Mouse (Mus musculus) midbrain, embryonic 16.5 days (tissue): ENCODE results near the gene Gabpb1. TPM values are rescaled to one million over a fixed set of nuclear protein-coding genes. Genes with fewer than 3 reads are reported as not detected.

Source experiments
- ATAC-seq: fragments of 200-750 bp; cut with Nextera tagmentation; 2 replicates; pipeline ENCODE4 v1.8.0; 2017; ENCODE audit warnings: moderate TSS enrichment
- H3K27ac ChIP-seq: fragments of 300-500 bp; sonication (generic); 2 replicates; pipeline ENCODE4 v1.5.1; 2014; ENCODE audit warnings: mild to moderate bottlenecking, low read length, mixed read lengths
- H3K27me3 ChIP-seq: fragments of 300-500 bp; sonication (generic); 2 replicates; pipeline ENCODE4 v1.6.1; 2014; ENCODE audit warnings: low read depth, low read length, mixed read lengths; ENCODE audit not compliant: control insufficient read depth, insufficient read depth
- H3K36me3 ChIP-seq: fragments of 300-500 bp; sonication (generic); 2 replicates; pipeline ENCODE4 v1.6.1; 2014; ENCODE audit warnings: mild to moderate bottlenecking, low read length, moderate library complexity, mixed read lengths; ENCODE audit not compliant: control insufficient read depth, insufficient read depth
- H3K4me1 ChIP-seq: fragments of 300-500 bp; sonication (generic); 2 replicates; pipeline ENCODE4 v1.6.1; 2014; ENCODE audit warnings: mild to moderate bottlenecking, low read length, mixed read lengths; ENCODE audit not compliant: control insufficient read depth, insufficient read depth
- H3K4me2 ChIP-seq: fragments of 300-500 bp; sonication (generic); 2 replicates; pipeline ENCODE4 v1.6.1; 2014; ENCODE audit warnings: mild to moderate bottlenecking, low read length, mixed read lengths
- H3K4me3 ChIP-seq: fragments of 300-500 bp; sonication (generic); 2 replicates; pipeline ENCODE4 v1.5.1; 2014; ENCODE audit warnings: low read depth, mild to moderate bottlenecking, low read length, moderate library complexity, mixed read lengths
- H3K9ac ChIP-seq: fragments of 300-500 bp; sonication (generic); 2 replicates; pipeline ENCODE4 v1.6.1; 2014; ENCODE audit warnings: low read depth, low read length, mixed read lengths
- H3K9me3 ChIP-seq: fragments of 300-500 bp; sonication (generic); replicated peaks from 2 replicates; pipeline ENCODE4 v1.6.1; 2014; ENCODE audit warnings: mild to moderate bottlenecking, low read length, mixed read lengths; ENCODE audit not compliant: control insufficient read depth, poor library complexity, severe bottlenecking
- WGBS: fragments of 180-500 bp; shearing (Covaris S2); extraction: QIAGEN DNeasy Blood & Tissue Kit; methylation state at CpG from one replicate; pipeline ENCODE4 v1.1.7; 2014; 5-methylcytosine and 5-hydroxymethylcytosine counted together
- polyA plus RNA-seq: library from polyadenylated mRNA; unstranded; fragments of >200 nt; fragmentation: Nextera tagmentation; extraction: Ambion mirVana; gene quantifications from 2 replicates; pipeline ENCODE4 v1.2.1, GENCODE M21; 2015

The Gabpb1 gene
- 39.2 and 43.3 TPM in 2 replicates for polyA plus RNA-seq

DNA sequence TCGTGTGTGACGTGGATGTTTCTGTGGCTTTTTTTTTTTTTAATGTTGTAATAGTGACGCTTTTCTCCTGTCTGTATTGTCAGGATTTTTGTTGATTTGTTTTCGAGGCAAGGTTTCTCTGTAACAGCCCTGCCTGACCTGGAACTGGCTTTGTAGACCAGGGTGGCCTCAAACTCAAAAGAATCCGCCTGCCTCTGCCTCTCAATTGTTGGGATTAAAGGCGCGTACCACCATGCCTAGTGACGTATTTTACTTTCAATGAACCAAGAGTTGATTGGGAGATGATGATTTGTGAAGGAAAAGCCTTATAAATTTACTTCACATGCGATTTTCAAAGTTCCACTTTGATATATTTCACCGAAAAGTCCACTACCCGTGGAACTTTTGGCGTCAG, at the start of gene Gabpb1:
Gene Gabpb1 (minus strand): TSS at position 216 of the 394 bp plus-strand sequence.
- WGBS: 24% methylated on average over 12 of the region's 12 CpGs
- 0 out of 2 replicates have a peak, but pooled peaks cover 3% of the 10 kb centered on the region for H3K9me3 ChIP-seq
- H3K4me2 ChIP-seq: peak within 1 kb of the TSS; percentile 75
- H3K27ac ChIP-seq: peak within 1 kb of the TSS; percentile 100
- no peaks in the 10 kb centered on the region; the same call in 1 of the 2 replicates for H3K36me3 ChIP-seq
- peak within 1 kb of the TSS; percentile 93 for H3K9ac ChIP-seq
- no peaks in the 10 kb centered on the region for H3K27me3 ChIP-seq
- peak within 1 kb of the TSS; percentile 91 for H3K4me3 ChIP-seq
- ATAC-seq: no peak
- H3K4me1 ChIP-seq: peaks cover 40% of the 10 kb centered on the region

DNA sequence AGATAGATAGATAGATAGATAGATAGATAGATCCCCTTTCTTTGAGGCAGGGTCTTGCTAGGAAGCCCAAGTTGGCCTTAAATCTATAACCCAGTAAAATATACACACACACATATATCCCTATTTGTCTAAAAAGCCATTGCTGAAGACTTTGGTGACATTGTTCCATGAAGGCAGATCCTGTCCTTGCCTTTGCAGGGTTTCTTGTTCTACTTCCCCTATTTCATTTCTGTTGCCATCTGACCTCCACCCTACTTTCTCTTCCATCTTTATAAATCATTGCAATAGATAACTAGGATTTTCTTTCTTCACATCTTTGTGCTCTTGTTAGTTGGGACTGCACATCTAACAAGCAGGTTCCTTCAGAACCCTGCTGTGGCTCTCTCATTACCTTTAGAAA, 36.8 kb upstream of the Gabpb1 start:
- H3K27ac ChIP-seq: no peak overlapping the region
- H3K9ac ChIP-seq: no peak overlapping the region
- no peak overlapping the region for H3K4me2 ChIP-seq
- no peaks in the 10 kb centered on the region for H3K36me3 ChIP-seq
- no peak for ATAC-seq
- H3K27me3 ChIP-seq: no peaks in the 10 kb centered on the region
- H3K9me3 ChIP-seq: no peaks in the 10 kb centered on the region
- H3K4me3 ChIP-seq: no peak overlapping the region
- peaks cover 8% of the 10 kb centered on the region for H3K4me1 ChIP-seq

DNA sequence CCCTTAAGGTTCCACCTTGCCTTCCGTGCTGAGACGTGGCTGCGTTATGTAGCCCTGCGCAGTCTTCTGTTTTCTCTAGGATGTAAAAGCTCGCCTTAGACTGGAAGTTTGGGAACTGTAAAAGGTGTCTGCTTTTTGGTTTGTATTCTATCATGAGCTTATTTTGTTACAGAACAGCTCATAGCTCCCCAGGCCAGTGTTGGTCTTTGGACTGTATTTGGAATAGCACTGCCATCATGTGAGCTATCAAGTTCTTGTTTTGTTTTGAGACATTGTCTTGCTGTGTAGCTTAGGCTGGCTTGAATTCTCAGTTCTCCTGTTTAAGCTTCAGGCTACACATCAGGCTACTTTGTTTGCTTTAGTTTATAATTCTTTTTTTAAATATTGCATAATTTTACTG, 36.4 kb upstream of the Gabpb1 start:
- Histone ChIP-seq H3K27ac (no peak overlapping the region), H3K4me1 (peaks cover 10% of the 10 kb centered on the region), H3K4me2 (no peak overlapping the region), H3K9ac (no peak overlapping the region), H3K4me3 (no peak overlapping the region), H3K9me3 (no peaks in the 10 kb centered on the region), H3K27me3 (no peaks in the 10 kb centered on the region), H3K36me3 (no peaks in the 10 kb centered on the region)
- ATAC-seq: no peak
- WGBS: 98% methylated on average over 5 of the region's 5 CpGs

DNA sequence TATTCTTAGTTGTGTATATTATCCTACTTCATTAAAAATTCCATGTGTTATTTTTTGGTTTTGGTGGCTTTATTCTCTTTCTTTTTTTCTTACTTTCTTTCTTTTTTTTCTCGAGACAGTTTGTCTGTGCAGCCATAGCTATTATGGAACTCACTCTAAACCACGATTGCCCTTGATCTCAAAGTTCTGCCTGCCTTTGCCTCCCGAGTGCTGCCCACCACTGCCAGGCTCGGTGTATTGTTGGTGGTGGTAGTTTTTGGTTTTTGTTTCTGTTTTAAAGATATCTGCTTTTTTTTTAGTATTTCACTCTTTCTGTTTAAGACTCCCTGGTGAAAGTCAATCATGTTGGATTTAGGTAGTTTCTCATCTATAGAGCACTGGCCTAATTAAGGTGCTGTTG, 32.2 kb upstream of the Gabpb1 start:
- Histone ChIP-seq H3K36me3 (no peaks in the 10 kb centered on the region), H3K4me2 (peak overlapping the region; percentile 86), H3K4me3 (no peak overlapping the region), H3K27me3 (peaks cover 7% of the 10 kb centered on the region), H3K4me1 (peaks cover 10% of the 10 kb centered on the region), H3K9me3 (no peaks in the 10 kb centered on the region), H3K9ac (no peak overlapping the region), H3K27ac (no peak overlapping the region)
- no peak for ATAC-seq
- 84% methylated on average over 4 of the region's 4 CpGs for WGBS

DNA sequence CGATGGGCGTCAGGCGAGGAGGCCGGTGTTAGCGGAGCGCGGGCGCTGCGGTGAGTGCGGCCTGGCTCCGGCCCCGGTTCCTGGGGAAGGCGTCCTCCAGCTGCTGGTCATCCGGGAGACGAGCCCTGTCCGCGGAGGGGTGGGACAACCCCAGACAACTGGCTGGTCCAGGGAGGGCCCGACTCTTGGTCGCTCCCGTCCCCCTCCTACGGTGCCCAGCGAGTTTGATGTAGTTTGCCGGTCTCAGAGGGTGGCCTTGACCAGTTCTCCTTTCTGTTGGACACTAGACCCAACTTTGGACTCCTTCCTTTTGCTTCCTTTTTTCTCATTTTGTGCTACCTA, 31.3 kb upstream of the Gabpb1 start:
- WGBS: 0% methylated on average over 22 of the region's 23 CpGs
- peak; percentile 90 for ATAC-seq
- peak overlapping the region; percentile 88 for H3K27ac ChIP-seq

DNA sequence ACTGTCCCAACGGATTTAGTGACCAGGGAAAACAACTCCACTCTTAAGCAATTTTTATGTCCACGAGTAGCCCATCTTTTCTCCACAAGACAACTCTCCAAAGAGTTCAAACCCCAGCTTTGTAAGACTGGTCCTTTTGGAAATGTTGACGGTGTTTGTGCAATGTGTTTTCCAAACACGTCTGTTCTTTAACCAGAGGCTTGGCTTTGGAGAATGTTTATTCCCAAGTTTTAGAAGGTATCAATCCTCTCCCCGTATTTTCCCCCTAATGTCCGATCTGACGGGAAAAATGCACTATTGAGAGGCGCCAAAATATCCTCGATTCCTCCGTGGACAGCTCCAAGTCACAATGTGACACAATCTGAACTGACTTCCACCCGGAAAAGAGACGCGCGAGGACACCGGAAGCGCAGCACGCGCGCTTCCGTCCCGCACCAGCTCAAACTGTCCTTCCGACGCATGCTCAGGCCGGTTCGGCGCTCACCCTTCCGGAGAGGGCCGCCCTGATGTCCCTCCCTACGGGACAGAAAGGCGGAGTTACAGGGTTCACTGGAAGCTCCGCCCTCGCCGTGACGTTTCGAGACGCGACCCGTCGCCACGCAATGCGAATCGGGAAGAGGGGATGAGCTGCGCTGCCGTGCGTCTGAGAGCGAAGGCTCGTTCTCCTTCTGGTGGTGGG, 30.8 kb upstream of the Gabpb1 start, which contains the start of gene Usp8:
Gene Usp8 (plus strand): TSS at position 570 of the 679 bp plus-strand sequence.
- WGBS: 2% methylated on average over 47 of the region's 47 CpGs
- H3K9ac ChIP-seq: peak within 1 kb of the TSS; percentile 89
- peak within 1 kb of the TSS; percentile 88 for H3K27ac ChIP-seq
- H3K4me1 ChIP-seq: peaks cover 10% of the 10 kb centered on the region
- peaks cover 7% of the 10 kb centered on the region for H3K27me3 ChIP-seq
- H3K36me3 ChIP-seq: no peaks in the 10 kb centered on the region
- H3K4me3 ChIP-seq: peak within 1 kb of the TSS; percentile 92
- ATAC-seq: peak; percentile 100
- no peaks in the 10 kb centered on the region for H3K9me3 ChIP-seq
- H3K4me2 ChIP-seq: peak within 1 kb of the TSS; percentile 86

More for the DNA sequence above, 31.3 kb upstream of the Gabpb1 start:
- Histone ChIP-seq H3K4me3 (peak overlapping the region; percentile 92), H3K4me1 (peaks cover 10% of the 10 kb centered on the region), H3K27me3 (peaks cover 7% of the 10 kb centered on the region), H3K9me3 (no peaks in the 10 kb centered on the region), H3K4me2 (peak overlapping the region; percentile 86), H3K36me3 (no peaks in the 10 kb centered on the region), H3K9ac (peak overlapping the region; percentile 89)

DNA sequence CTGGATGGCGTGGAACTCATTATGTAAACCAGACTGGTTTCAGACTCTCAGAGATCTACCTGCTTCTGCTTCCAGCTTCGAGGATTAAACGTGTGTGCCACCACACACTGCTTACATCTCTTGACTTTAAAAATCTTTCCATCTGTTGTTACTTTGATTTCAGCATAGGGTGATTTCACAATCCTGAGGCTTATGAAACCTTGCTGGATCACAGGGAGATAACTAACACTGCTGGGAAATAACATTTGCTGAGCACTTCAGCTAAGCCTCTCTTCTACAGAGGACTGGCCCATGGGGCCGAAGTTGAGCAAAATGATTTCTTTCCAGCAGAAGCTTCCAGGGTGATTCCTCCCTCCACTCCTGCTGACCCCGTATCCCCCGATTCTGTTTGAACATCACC, 19.1 kb upstream of the Gabpb1 start:
- no peaks in the 10 kb centered on the region for H3K36me3 ChIP-seq
- H3K4me1 ChIP-seq: no peaks in the 10 kb centered on the region
- ATAC-seq: no peak
- WGBS: 86% methylated on average over 6 of the region's 6 CpGs
- no peaks in the 10 kb centered on the region for H3K9me3 ChIP-seq
- H3K9ac ChIP-seq: no peak overlapping the region
- H3K4me3 ChIP-seq: no peak overlapping the region
- no peaks in the 10 kb centered on the region; the same call in 1 of the 2 replicates for H3K27me3 ChIP-seq
- no peak overlapping the region for H3K27ac ChIP-seq
- no peak overlapping the region for H3K4me2 ChIP-seq

DNA sequence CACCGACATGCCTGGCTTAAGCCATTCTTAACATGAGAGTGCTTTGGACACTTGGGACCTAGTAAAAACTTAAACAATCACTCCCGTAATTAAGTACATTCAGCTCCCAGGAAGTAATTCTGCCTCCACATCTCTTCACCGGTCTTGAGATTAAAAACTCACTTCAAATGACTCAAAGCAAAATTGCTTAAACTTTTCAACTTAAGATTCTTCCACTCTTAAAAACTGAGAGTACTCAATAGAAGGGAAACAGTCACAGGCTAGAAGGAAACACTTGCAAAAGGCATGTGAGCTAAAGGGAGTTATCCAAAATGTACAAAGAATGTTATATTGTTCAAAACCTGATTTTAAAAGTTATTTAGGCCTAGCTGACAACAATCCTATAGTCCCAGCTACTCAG, 15.2 kb upstream of the Gabpb1 start:
- H3K4me1 ChIP-seq: no peaks in the 10 kb centered on the region
- no peak overlapping the region for H3K9ac ChIP-seq
- no peaks in the 10 kb centered on the region for H3K36me3 ChIP-seq
- H3K4me3 ChIP-seq: no peak overlapping the region
- no peaks in the 10 kb centered on the region for H3K27me3 ChIP-seq
- H3K4me2 ChIP-seq: no peak overlapping the region
- WGBS: 78% methylated on average over 3 of the region's 3 CpGs
- H3K9me3 ChIP-seq: no peaks in the 10 kb centered on the region
- no peak overlapping the region for H3K27ac ChIP-seq
- ATAC-seq: no peak

DNA sequence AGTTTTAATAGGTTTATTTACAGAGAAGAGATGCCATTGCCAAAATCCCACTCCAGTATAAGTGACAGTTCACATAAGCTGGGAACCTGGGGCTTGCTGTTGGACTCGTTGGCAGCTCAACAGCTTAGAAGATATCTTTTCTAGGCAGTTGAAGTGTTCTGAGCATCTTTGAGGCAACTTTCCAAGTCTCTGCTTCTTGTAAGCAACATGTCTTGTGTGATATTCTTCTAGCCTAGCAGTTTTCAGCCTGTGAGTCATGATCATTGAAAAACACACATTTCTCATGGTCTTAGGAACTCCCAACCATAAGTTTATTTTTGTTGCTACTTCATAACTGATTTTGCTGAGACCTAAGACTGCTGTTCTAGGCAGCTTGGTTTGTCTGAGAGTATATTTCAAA, 6.8 kb upstream of the Gabpb1 start:
- no peak overlapping the region for H3K4me2 ChIP-seq
- 90% methylated on average over 1 of the region's 1 CpGs for WGBS
- no peak for ATAC-seq
- H3K4me3 ChIP-seq: no peak overlapping the region
- H3K4me1 ChIP-seq: no peaks in the 10 kb centered on the region
- H3K36me3 ChIP-seq: peaks cover 4% of the 10 kb centered on the region
- H3K9ac ChIP-seq: no peak overlapping the region
- no peaks in the 10 kb centered on the region for H3K27me3 ChIP-seq
- 0 out of 2 replicates have a peak, but pooled peaks cover 3% of the 10 kb centered on the region for H3K9me3 ChIP-seq
- H3K27ac ChIP-seq: no peak overlapping the region
